Mouse (Mus musculus) hindbrain, embryonic 10.5 days (tissue): ENCODE data around the gene Cd200r3. TPM values are rescaled to one million over a fixed set of nuclear protein-coding genes. Genes with fewer than 3 reads are reported as not detected.

Source experiments
- DNase-seq: peaks from one replicate; pipeline ENCODE4 v3.0.0-alpha.2; 2017; ENCODE audit warnings: low spot score
- H3K27ac ChIP-seq: fragments of 300-500 bp; sonication (generic); 2 replicates; pipeline ENCODE4 v1.5.1; 2016; ENCODE audit warnings: mild to moderate bottlenecking, moderate library complexity
- H3K27me3 ChIP-seq: fragments of 300-500 bp; sonication (generic); 2 replicates; pipeline ENCODE4 v1.6.1; 2016; ENCODE audit warnings: mild to moderate bottlenecking; ENCODE audit not compliant: poor library complexity, insufficient read depth, severe bottlenecking
- H3K36me3 ChIP-seq: fragments of 300-500 bp; sonication (generic); 2 replicates; pipeline ENCODE4 v1.6.1; 2016; ENCODE audit warnings: mild to moderate bottlenecking, moderate library complexity
- H3K4me1 ChIP-seq: fragments of 300-500 bp; sonication (generic); replicated peaks from 2 replicates; pipeline ENCODE4 v1.6.1; 2016; ENCODE audit warnings: mild to moderate bottlenecking
- H3K4me3 ChIP-seq: fragments of 300-500 bp; sonication (generic); 2 replicates; pipeline ENCODE4 v1.5.1; 2016; ENCODE audit warnings: mild to moderate bottlenecking, moderate library complexity
- H3K9me3 ChIP-seq: fragments of 300-500 bp; sonication (generic); 2 replicates; pipeline ENCODE4 v1.6.1; 2016; ENCODE audit warnings: mild to moderate bottlenecking, moderate library complexity
- WGBS: fragments of 180-500 bp; shearing (Covaris S2); methylation state at CpG from one replicate; pipeline ENCODE4 v1.1.7; 2016; 5-methylcytosine and 5-hydroxymethylcytosine counted together
- polyA plus RNA-seq: library from polyadenylated mRNA; unstranded; fragments of >200 nt; fragmentation: Nextera tagmentation; extraction: Ambion mirVana; gene quantifications from 2 replicates; pipeline ENCODE4 v1.2.1, GENCODE M21; 2016

Gene Cd200r3
- polyA plus RNA-seq, 1 experiment from 2014 or later = not detected

DNA sequence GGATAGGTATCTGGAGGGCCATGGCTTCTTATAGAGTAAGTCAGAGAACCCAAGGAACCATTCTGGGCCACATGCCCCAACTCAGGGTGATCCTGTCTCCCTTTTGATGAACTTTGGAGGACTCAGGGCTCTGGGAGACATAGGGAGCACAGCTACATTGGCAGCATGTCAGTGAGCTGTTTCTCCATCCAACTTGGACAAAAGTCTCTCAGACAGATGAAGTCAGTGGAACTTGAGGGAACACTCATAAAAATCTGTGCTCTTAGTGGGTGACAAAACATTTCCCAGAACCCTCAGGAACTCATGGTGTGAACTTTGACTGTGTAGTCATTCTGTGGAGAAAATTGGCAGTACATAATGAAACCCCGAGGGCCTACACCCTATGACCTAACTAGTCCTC is 53.2 kb downstream of the Cd200r3 start:
- Histone ChIP-seq H3K4me3 (no peak overlapping the region), H3K4me1 (no peaks in the 10 kb centered on the region), H3K9me3 (no peaks in the 10 kb centered on the region), H3K27ac (no peak overlapping the region), H3K36me3 (no peaks in the 10 kb centered on the region), H3K27me3 (no peaks in the 10 kb centered on the region)
- WGBS = 86% methylated on average over 1 of the region's 1 CpGs
- no peak for DNase-seq

DNA sequence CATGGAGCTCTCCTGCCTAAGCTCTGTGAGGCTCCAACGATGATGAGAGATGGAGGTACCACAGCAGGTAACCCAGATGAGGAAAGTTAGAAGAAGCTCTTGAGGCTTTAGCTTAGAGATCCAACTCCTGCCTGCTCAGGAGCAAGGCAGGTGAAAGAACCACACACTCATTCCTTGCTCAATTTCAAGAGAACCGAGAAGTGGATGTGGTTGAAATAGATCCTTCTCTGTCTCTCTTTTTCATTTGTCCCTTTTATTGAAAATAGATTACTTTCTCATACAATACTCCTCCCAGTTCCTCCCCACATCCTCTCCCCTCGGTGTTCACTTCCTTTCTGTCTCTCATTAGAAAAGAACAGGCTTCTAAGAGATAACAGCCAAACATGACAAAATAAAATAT is 56.1 kb downstream of the Cd200r3 start:
- Histone ChIP-seq H3K36me3 (no peaks in the 10 kb centered on the region), H3K4me1 (no peaks in the 10 kb centered on the region), H3K9me3 (no peaks in the 10 kb centered on the region), H3K4me3 (no peak overlapping the region), H3K27ac (no peak overlapping the region), H3K27me3 (no peaks in the 10 kb centered on the region)
- WGBS = 78% methylated on average over 3 of the region's 3 CpGs
- DNase-seq = no peak

DNA sequence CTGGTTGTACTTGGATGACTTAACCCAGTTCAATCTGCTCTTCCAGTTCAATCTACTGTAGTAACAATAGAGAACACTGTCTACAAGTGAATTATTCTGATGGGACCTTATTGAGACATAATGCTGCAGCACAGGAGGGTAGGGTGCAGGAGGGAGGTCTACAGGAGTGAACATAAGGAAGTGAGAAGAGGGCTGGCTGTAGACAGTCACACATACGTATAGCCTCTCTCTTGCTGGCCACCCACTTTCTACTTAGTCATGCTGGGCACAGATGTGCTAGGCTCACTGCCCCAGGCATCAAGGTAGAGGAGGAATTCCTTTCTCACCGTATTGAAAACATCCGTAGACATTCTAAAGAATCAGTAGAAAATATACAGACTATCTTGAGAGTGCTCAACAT is 61.0 kb downstream of the Cd200r3 start:
- Histone ChIP-seq H3K9me3 (no peaks in the 10 kb centered on the region), H3K4me1 (no peaks in the 10 kb centered on the region), H3K27ac (no peak overlapping the region), H3K27me3 (no peaks in the 10 kb centered on the region), H3K36me3 (no peaks in the 10 kb centered on the region), H3K4me3 (no peak overlapping the region)
- 70% methylated on average over 3 of the region's 3 CpGs for WGBS
- no peak for DNase-seq

DNA sequence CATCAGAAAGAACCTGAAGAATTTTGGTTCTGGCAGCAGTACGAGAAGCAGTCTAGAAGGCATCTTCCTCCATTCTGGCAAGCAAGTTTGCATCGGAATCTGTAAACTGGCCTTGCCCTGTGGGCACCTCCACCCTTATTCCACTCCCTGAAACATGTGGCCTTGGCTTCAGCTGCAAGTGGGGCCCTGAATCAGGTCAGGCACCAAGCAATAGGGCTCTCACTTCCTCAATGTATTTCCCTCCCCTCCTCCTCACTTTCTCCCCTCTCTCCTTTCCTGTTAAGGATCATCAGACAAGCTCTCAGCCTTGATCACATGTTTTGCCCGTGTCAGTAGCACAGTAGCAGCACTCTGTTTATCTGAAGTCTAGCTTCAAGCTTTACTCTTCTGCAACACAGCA is 61.8 kb downstream of the Cd200r3 start:
- Histone ChIP-seq H3K27ac (no peak overlapping the region), H3K4me1 (no peaks in the 10 kb centered on the region), H3K36me3 (no peaks in the 10 kb centered on the region), H3K27me3 (no peaks in the 10 kb centered on the region), H3K9me3 (no peaks in the 10 kb centered on the region), H3K4me3 (no peak overlapping the region)
- 87% methylated on average over 3 of the region's 3 CpGs for WGBS
- no peak for DNase-seq

DNA sequence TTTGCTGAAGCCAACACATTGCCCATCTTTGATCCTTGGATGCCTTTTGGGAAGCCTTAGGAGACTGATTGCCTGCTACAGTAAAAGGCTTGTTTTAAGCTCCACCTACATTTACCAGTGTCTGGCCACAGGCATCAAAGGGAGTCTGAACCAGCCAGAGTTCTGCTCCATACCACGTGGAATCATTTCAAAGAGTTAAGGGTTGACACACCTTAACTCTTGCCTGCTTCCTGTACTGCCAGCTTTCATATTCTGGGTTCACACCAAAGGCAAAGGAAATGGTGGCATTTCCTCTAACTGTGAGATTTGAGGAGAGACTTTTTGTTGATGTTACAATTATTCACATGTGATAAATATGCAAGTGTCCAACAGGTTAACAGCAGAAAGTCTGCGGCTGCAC is 63.5 kb downstream of the Cd200r3 start:
- DNase-seq = no peak
- no peaks in the 10 kb centered on the region for H3K9me3 ChIP-seq
- H3K4me3 ChIP-seq = no peak overlapping the region
- no peak overlapping the region for H3K27ac ChIP-seq
- H3K36me3 ChIP-seq = no peaks in the 10 kb centered on the region
- WGBS = 76% methylated on average over 2 of the region's 2 CpGs
- H3K27me3 ChIP-seq = no peaks in the 10 kb centered on the region
- no peaks in the 10 kb centered on the region for H3K4me1 ChIP-seq

DNA sequence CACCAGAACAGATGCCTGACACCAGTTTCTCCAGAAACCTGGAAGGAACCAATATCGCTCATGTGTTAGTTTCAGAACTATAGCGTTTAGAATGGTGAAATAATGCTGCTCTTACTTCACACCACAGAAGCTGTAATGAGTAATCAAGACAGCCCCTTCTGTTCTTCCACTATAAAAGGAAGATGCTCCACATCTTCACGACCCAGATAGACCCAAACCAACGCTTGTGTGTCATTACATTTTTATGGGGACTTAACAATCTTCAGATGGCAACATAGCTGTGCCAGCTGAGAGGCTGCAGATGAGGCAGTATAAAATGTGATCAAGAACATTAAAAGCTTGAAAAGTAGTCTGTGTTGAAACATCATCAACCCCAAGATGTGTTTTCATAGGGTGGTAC is 64.3 kb downstream of the Cd200r3 start:
- no peaks in the 10 kb centered on the region for H3K9me3 ChIP-seq
- no peaks in the 10 kb centered on the region for H3K27me3 ChIP-seq
- 88% methylated on average over 4 of the region's 4 CpGs for WGBS
- no peak overlapping the region for H3K27ac ChIP-seq
- no peaks in the 10 kb centered on the region for H3K36me3 ChIP-seq
- H3K4me3 ChIP-seq = no peak overlapping the region
- no peaks in the 10 kb centered on the region for H3K4me1 ChIP-seq
- DNase-seq = no peak

DNA sequence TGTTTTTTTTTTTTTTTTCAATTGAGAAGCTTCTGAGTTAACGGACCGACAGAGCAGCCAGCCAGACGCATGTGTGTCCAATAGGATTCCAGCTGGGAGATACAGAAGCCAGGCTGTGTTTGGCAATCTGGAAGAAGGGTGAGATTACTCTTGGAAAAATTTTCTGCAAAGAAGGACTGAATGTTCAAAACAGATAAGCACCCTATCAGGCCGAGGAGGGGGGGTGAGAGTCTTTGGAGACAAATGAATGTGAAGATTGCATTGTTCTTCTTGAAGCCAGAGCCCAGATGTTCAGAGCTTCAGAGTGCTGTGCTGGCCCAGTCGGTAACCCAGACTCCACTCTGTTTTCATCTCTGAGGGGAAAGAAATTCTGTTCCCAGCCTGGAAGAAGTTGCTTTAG is 66.2 kb downstream of the Cd200r3 start:
- no peaks in the 10 kb centered on the region for H3K9me3 ChIP-seq

DNA sequence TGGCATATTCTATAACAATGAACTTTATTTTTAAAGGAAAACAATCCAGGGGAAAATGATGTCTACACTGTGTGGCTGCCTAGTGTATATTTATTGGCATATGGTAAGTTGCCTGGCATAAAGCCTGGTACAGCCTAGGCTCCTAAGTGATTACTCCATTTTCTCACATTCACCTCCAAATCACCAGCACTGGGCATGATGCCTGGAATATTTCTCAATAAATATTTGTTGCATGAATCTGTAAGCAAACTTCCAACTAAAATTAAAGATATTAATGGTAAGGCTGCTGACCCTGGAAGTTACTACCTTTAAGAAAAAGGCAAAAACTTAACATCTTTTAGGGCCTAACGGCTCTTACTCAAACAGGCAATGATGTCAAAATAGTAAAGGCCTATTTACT is 72.1 kb downstream of the Cd200r3 start:
- Histone ChIP-seq H3K9me3 (no peaks in the 10 kb centered on the region), H3K4me1 (no peaks in the 10 kb centered on the region), H3K27ac (no peak overlapping the region), H3K4me3 (no peak overlapping the region), H3K36me3 (no peaks in the 10 kb centered on the region), H3K27me3 (no peaks in the 10 kb centered on the region)
- DNase-seq = no peak
- WGBS = 86% methylated on average over 1 of the region's 1 CpGs

More for the DNA sequence above, 66.2 kb downstream of the Cd200r3 start:
- WGBS = 48% methylated on average over 5 of the region's 5 CpGs
- Histone ChIP-seq H3K27ac (no peak overlapping the region), H3K27me3 (no peaks in the 10 kb centered on the region), H3K4me3 (no peak overlapping the region), H3K36me3 (no peaks in the 10 kb centered on the region), H3K4me1 (no peaks in the 10 kb centered on the region)
- no peak for DNase-seq

DNA sequence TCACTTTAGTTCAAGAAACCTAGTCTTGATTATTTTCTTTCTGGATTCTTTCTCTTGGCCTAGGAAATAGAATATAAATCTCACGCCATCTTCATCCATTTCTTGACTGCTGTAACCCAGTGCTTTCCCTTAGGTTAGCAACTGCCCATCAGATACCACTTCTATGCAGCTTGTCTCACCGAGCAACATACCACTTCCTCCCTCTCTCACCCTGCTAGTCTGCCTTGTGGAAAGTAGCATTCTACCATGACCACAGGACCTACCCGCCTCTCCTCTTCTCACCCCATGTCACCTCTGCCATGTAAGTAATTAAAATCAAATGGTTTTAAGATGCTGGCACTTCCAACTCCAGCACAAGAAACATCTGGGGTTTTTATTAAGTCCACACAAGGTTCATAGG is 73.0 kb downstream of the Cd200r3 start:
- Histone ChIP-seq H3K4me3 (no peak overlapping the region), H3K4me1 (no peaks in the 10 kb centered on the region), H3K9me3 (no peaks in the 10 kb centered on the region), H3K27me3 (no peaks in the 10 kb centered on the region), H3K27ac (no peak overlapping the region), H3K36me3 (no peaks in the 10 kb centered on the region)
- 75% methylated on average over 3 of the region's 3 CpGs for WGBS
- DNase-seq = no peak

DNA sequence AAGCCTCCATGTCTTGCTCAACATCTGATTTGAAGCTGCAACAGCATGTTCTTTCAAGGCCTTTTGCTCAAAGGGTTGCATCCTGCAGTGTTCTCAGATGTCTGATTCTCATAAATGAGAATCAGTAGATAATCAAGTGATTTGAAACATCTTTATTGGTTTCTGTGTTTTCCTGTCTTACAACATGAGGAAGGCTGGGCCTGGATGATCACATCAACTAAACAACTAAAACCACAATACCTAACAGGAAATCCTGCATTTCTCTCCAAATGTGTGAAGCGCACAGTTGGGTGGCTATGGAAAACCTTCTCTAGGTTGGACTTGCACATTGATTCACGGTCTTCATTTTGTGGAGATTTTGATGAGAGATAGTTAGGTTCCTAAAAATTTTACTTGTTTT is 75.4 kb downstream of the Cd200r3 start:
- H3K36me3 ChIP-seq = no peaks in the 10 kb centered on the region
- no peaks in the 10 kb centered on the region for H3K27me3 ChIP-seq
- no peaks in the 10 kb centered on the region for H3K4me1 ChIP-seq
- no peak overlapping the region for H3K27ac ChIP-seq
- WGBS = 94% methylated on average over 2 of the region's 2 CpGs
- no peaks in the 10 kb centered on the region for H3K9me3 ChIP-seq
- H3K4me3 ChIP-seq = no peak overlapping the region
- DNase-seq = no peak

DNA sequence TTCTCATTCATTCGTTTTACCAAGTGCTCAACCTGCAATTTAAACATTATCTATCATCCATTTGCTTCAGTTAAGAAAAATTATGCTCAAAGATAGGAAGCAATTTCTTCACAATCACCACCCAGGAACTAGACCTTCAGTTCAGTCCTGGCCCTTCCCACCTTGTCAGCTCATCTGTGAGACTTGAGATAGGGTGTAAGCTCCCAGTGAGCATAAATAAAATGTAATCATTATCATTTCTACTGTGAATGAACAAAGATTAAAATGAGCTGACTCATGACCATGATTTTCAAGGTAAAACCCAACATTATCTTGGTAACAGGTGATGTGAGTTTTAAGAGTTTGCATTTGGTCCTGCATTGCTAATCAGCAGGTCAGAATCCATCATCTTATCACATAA is 76.6 kb downstream of the Cd200r3 start:
- no peaks in the 10 kb centered on the region for H3K36me3 ChIP-seq
- H3K9me3 ChIP-seq = no peaks in the 10 kb centered on the region
- H3K4me1 ChIP-seq = no peaks in the 10 kb centered on the region
- no peak for DNase-seq
- WGBS = 84% methylated on average over 1 of the region's 1 CpGs
- H3K27ac ChIP-seq = no peak overlapping the region
- H3K4me3 ChIP-seq = no peak overlapping the region
- no peaks in the 10 kb centered on the region for H3K27me3 ChIP-seq

DNA sequence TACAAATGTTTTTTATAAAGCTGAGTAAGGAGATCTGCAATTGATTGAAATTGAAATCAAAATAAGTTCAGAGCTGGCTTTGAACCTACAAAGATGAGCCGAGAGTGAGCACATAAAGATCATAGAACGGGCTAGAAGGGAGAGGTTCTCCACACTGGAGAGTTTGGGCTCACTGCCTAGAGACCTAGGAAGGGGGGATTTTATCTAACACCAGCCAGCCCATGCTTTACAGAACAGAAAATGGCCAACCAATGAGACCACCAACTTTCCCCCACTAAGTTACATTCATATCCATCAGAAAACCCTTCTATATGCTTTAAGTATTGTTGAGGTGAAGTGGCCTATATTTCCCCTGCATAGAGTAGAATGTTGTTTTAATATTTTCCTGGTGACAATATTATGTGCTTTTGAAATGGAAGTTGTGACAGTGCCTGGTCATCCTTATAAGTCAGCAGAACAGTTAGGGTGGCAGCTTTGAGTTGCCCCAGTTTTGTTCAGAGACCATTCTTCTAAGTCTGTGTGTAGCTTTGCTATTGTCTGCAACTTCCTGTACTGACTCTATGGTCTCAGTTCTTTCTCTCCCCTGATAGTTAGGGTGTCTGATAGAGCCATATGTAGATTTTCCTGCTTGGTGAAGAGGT is 77.3 kb downstream of the Cd200r3 start:
- Histone ChIP-seq H3K9me3 (no peaks in the 10 kb centered on the region), H3K4me3 (no peak overlapping the region), H3K36me3 (no peaks in the 10 kb centered on the region), H3K4me1 (no peaks in the 10 kb centered on the region), H3K27ac (no peak overlapping the region), H3K27me3 (no peaks in the 10 kb centered on the region)
- no peak for DNase-seq
- 80% methylated on average over 2 of the region's 2 CpGs for WGBS

DNA sequence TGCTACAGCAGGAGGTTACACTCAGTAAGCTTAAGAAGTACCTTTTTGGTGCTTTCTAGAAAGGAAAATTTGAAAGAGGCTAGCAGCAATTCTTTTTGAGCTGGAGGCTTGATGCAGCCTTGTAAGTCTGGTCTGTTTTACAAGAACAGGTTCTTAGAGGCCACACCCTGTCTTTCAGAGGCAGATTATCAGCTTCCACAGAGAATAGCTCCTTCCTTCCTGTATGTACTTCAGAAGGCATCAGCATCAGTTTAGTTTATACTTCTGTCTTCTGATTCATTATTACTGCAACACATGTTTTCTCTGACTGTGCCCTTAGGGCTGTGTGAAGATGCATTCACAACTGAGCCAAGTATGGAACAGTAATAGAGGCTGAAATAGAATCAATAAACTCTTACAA is 78.0 kb downstream of the Cd200r3 start:
- H3K27ac ChIP-seq = no peak overlapping the region
- H3K4me3 ChIP-seq = no peak overlapping the region

DNA sequence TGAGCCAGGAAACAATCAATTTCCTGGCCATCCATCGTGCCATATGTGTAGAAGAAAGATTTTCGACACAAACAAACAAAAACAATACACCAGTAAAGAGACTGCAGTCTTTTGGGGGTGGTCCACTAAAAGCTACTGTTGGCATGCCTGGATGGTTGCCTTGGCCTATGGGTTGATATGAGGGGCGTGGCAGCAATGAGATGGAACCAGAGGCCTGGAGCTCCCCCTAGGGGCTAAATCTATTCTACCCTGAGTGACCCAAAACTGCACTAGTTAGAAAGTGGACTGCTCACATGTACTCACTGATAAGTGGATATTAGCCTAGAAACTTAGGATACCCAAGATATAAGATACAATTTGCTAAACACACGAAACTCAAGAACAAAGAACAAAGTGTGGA is 80.4 kb downstream of the Cd200r3 start:
- no peaks in the 10 kb centered on the region for H3K9me3 ChIP-seq
- no peaks in the 10 kb centered on the region for H3K36me3 ChIP-seq
- H3K27ac ChIP-seq = no peak overlapping the region
- no peaks in the 10 kb centered on the region for H3K27me3 ChIP-seq
- WGBS = 63% methylated on average over 4 of the region's 4 CpGs
- no peak overlapping the region for H3K4me3 ChIP-seq
- no peaks in the 10 kb centered on the region for H3K4me1 ChIP-seq
- peak; percentile 10 for DNase-seq

More for the DNA sequence above, 78.0 kb downstream of the Cd200r3 start:
- no peaks in the 10 kb centered on the region for H3K27me3 ChIP-seq
- DNase-seq = no peak
- no peaks in the 10 kb centered on the region for H3K9me3 ChIP-seq
- H3K36me3 ChIP-seq = no peaks in the 10 kb centered on the region
- no peaks in the 10 kb centered on the region for H3K4me1 ChIP-seq
